Mouse (Mus musculus) v-Abl transformed pro-B cells (cell line): ENCODE data around the gene Slc16a13.

ENCODE experiments used
- in situ Hi-C, 2 experiments: fragments of 400-800 bp; cut with MboI; formaldehyde crosslinking; loops; one replicate each; pipeline ENCODE4 v1.15.1; 2025; ENCODE audit not compliant: unreplicated experiment in 2 of 2

The Slc16a13 gene

GRCm38 (mm10) chr11:70234037-70234436 lies 13.2 kb upstream of the Slc16a13 start:
- in situ Hi-C loops, result loop anchor here (25.0 kb wide), 3 partner anchors 278 to 528 kb away; partner anchors contain the start of genes Gltpd2 (in 2 of the 2), Tm4sf5 (in 2 of the 2), Vmo1 (in 2 of the 2) and 4930544D05Rik (in 1 of the 2)

GRCm38 (mm10) chr11:70233016-70233415 lies 12.2 kb upstream of the Slc16a13 start:
- in situ Hi-C loops, result loop anchor here (25.0 kb wide), 3 partner anchors 279 to 529 kb away; partner anchors contain the start of genes Gltpd2 (in 2 of the 2), Tm4sf5 (in 2 of the 2), Vmo1 (in 2 of the 2) and 4930544D05Rik (in 1 of the 2)

GRCm38 (mm10) chr11:70232546-70232945 lies 11.7 kb upstream of the Slc16a13 start:
- in situ Hi-C loops, result loop anchor here (25.0 kb wide), 3 partner anchors 280 to 530 kb away; partner anchors contain the start of genes Gltpd2 (in 2 of the 2), Tm4sf5 (in 2 of the 2), Vmo1 (in 2 of the 2) and 4930544D05Rik (in 1 of the 2)

GRCm38 (mm10) chr11:70230239-70230727 lies 9.4 kb upstream of the Slc16a13 start:
- in situ Hi-C loops, result loop anchor here (25.0 kb wide), 3 partner anchors 282 to 532 kb away; partner anchors contain the start of genes Gltpd2 (in 2 of the 2), Tm4sf5 (in 2 of the 2), Vmo1 (in 2 of the 2) and 4930544D05Rik (in 1 of the 2)

GRCm38 (mm10) chr11:70229260-70230010 lies 8.6 kb upstream of the Slc16a13 start, which contains the start of gene Bcl6b:
Gene Bcl6b, minus strand, starts transcription at chr11:70229798.
- in situ Hi-C loops, result loop anchor here (25.0 kb wide), 3 partner anchors 283 to 533 kb away; partner anchors contain the start of genes Gltpd2 (in 2 of the 2), Tm4sf5 (in 2 of the 2), Vmo1 (in 2 of the 2) and 4930544D05Rik (in 1 of the 2)

GRCm38 (mm10) chr11:70228828-70229227 lies 8.0 kb upstream of the Slc16a13 start:
- in situ Hi-C loops, result loop anchor here (25.0 kb wide), 3 partner anchors 283 to 533 kb away; partner anchors contain the start of genes Gltpd2 (in 2 of the 2), Tm4sf5 (in 2 of the 2), Vmo1 (in 2 of the 2) and 4930544D05Rik (in 1 of the 2)

- in situ Hi-C loops, result loop anchor here (25.0 kb wide), 3 partner anchors 285 to 535 kb away; partner anchors contain the start of genes Gltpd2 (in 2 of the 2), Tm4sf5 (in 2 of the 2), Vmo1 (in 2 of the 2) and 4930544D05Rik (in 1 of the 2)
Measured at GRCm38 (mm10) chr11:70227661-70228245, 6.9 kb upstream of the Slc16a13 start.

GRCm38 (mm10) chr11:70227126-70227525 lies 6.3 kb upstream of the Slc16a13 start:
- in situ Hi-C loops, result loop anchor here (25.0 kb wide), 3 partner anchors 285 to 535 kb away; partner anchors contain the start of genes Gltpd2 (in 2 of the 2), Tm4sf5 (in 2 of the 2), Vmo1 (in 2 of the 2) and 4930544D05Rik (in 1 of the 2)

GRCm38 (mm10) chr11:70226602-70226890 lies 5.7 kb upstream of the Slc16a13 start:
- in situ Hi-C loops, result loop anchor here (25.0 kb wide), 3 partner anchors 286 to 536 kb away; partner anchors contain the start of genes Gltpd2 (in 2 of the 2), Tm4sf5 (in 2 of the 2), Vmo1 (in 2 of the 2) and 4930544D05Rik (in 1 of the 2)

GRCm38 (mm10) chr11:70225798-70226601 lies 5.1 kb upstream of the Slc16a13 start:
- in situ Hi-C loops, result loop anchor here (25.0 kb wide), 3 partner anchors 286 to 536 kb away; partner anchors contain the start of genes Gltpd2 (in 2 of the 2), Tm4sf5 (in 2 of the 2), Vmo1 (in 2 of the 2) and 4930544D05Rik (in 1 of the 2)

GRCm38 (mm10) chr11:70223724-70224123 lies 2.9 kb upstream of the Slc16a13 start:
- in situ Hi-C loops, result loop anchor here in 1 of 2 experiments (25.0 kb wide), 1 partner anchor 536 kb away; the partner anchor contains the start of genes Senp3, Tnfsf12, Tnfsf13 and Tnfsfm13

- in situ Hi-C loops, result loop anchor here in 1 of 2 experiments (25.0 kb wide), 1 partner anchor 535 kb away; the partner anchor contains the start of genes Senp3, Tnfsf12, Tnfsf13 and Tnfsfm13
Measured at GRCm38 (mm10) chr11:70221603-70222500, 988 bp upstream of the Slc16a13 start.

GRCm38 (mm10) chr11:70220323-70220722 lies 541 bp downstream of the Slc16a13 start:
- in situ Hi-C loops, result loop anchor here in 1 of 2 experiments (25.0 kb wide), 1 partner anchor 533 kb away; the partner anchor contains the start of genes Senp3, Tnfsf12, Tnfsf13 and Tnfsfm13

GRCm38 (mm10) chr11:70219873-70220272 lies 991 bp downstream of the Slc16a13 start:
- in situ Hi-C loops, result loop anchor here (10.0 to 25.0 kb wide), 2 partner anchors 345 to 533 kb away; partner anchors contain the start of genes Senp3 (in 1 of the 2), Tmem95 (in 1 of the 2), Tnfsf12 (in 1 of the 2) and Tnfsf13 (in 1 of the 2)

GRCm38 (mm10) chr11:70218741-70219470 lies 2.0 kb downstream of the Slc16a13 start:
- in situ Hi-C loops, result loop anchor here (10.0 to 25.0 kb wide), 2 partner anchors 344 to 532 kb away; partner anchors contain the start of genes Senp3 (in 1 of the 2), Tmem95 (in 1 of the 2), Tnfsf12 (in 1 of the 2) and Tnfsf13 (in 1 of the 2)

- in situ Hi-C loops, result loop anchor here (10.0 to 25.0 kb wide), 2 partner anchors 343 to 531 kb away; partner anchors contain the start of genes Senp3 (in 1 of the 2), Tmem95 (in 1 of the 2), Tnfsf12 (in 1 of the 2) and Tnfsf13 (in 1 of the 2)
Measured at GRCm38 (mm10) chr11:70218039-70218438, 2.8 kb downstream of the Slc16a13 start.
